Mouse (Mus musculus): ENCODE results near the gene Fbln7. TPM values are rescaled to one million over a fixed set of nuclear protein-coding genes. Genes with fewer than 3 reads are reported as not detected.

Gene Fbln7
- polyA plus RNA-seq, 1 experiment: 2.4 TPM

DNA sequence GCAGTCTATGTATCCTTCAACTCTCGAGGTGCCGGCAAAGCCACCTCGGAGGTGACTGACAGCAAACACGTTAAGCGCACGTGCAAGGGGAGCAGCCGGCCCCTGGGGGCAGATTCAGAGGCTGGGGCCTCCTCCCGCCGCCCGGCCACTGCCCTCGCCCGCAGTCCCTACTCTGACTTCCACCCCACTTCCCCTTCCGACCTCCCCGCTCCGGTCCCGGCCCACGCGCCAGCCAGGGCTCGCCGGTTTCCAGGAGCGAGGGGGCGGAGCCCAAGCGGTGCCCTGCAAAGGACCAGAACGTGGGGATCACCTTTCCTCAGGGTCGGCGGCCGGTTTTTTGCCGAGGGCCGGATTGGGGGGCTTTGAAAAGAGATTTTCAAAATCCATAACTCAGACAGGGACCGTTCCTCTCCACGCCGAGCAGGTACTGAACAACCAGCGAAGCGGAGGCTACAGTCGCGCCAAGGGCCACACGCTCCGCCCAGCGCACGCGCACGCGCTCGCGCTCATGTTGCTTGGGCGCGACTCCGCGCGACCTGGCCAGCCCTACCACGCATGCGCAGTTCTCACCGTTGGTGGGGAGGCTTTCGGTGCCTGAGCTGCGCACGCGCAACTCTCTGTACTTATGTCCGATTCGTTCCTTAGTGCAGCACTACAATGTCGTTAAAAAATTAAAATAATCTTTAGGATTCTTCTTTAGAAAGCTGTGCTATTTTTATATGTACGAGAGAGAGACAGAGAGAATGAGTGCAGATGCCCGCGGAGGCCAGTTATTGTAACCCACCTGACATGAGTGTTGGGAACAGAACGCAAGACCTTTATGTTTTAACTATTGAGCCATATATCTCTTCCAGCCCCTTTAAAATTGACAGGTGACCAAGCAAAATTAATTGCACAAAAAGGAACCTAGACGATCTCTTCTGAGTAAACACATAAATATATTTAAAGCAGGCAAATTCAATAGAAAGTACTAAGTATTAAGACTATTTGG, 81.1 kb downstream of the Fbln7 start, which contains the start of gene Zc3h8:
Gene Zc3h8 (minus strand): TSS at position 540 of the 991 bp plus-strand sequence.
- TF ChIP-seq CTCF (IDR thresholded peaks at IDR 0.05; ENCODE audit: extremely low read depth, insufficient read depth, low read length) (no peak), POLR2A (IDR thresholded peaks at IDR 0.05; ENCODE audit: extremely low read depth, insufficient read depth, low read length) (peak; percentile 94)
- Histone ChIP-seq H3K4me1 (ENCODE audit: control insufficient read depth, insufficient read depth, low read length) (no peaks in the 10 kb centered on the region), H3K4me3 (ENCODE audit: insufficient read depth, low read length) (peak within 1 kb of the TSS; percentile 34), H3K27ac (ENCODE audit: insufficient read depth, low read length) (peak within 1 kb of the TSS; percentile 1; the same call in 1 of the 2 replicates)

Other genes with a start within 250 kb of the Fbln7 start
- 36.5 and 41.5 TPM in 2 replicates for gene Anapc1, start 175.6 kb upstream of the Fbln7 start, polyA plus RNA-seq (2012; rRNA removed)
- gene Mertk, start 164.0 kb upstream of the Fbln7 start, polyA plus RNA-seq (2012; rRNA removed): 17.9 and 21.3 TPM in 2 replicates
- gene Tmem87b, start 44.9 kb upstream of the Fbln7 start, polyA plus RNA-seq (2012; rRNA removed): 26.4 and 27.9 TPM in 2 replicates
- 8.1 and 8.3 TPM in 2 replicates for gene Zc3h8, start 81.1 kb downstream of the Fbln7 start, polyA plus RNA-seq (2012; rRNA removed)
- 4.8 and 5.5 TPM in 2 replicates for gene Zc3h6, start 104.4 kb downstream of the Fbln7 start, polyA plus RNA-seq (2012; rRNA removed)
- gene Gm10762, start 104.7 kb downstream of the Fbln7 start, polyA plus RNA-seq (2012; rRNA removed): 4.9 and 5.2 TPM in 2 replicates
- 0.10 and 0.15 TPM in 2 replicates for gene Vinac1, start 185.2 kb downstream of the Fbln7 start, polyA plus RNA-seq (2012; rRNA removed)
- 44.1 and 45.2 TPM in 2 replicates for gene Ttl, start 203.0 kb downstream of the Fbln7 start, polyA plus RNA-seq (2012; rRNA removed)
- gene Polr1b, start 238.0 kb downstream of the Fbln7 start, polyA plus RNA-seq (2012; rRNA removed): 27.8 and 32.1 TPM in 2 replicates